Mouse (Mus musculus) neural tube, embryonic 11.5 days (tissue): ENCODE measurements around the gene Fxr2. TPM values are rescaled to one million over a fixed set of nuclear protein-coding genes. Genes with fewer than 3 reads are reported as not detected.

ENCODE experiments used
- ATAC-seq: fragments of 200-750 bp; cut with Nextera tagmentation; 2 replicates; pipeline ENCODE4 v1.8.0; 2017; ENCODE audit warnings: moderate number of reproducible peaks, mild to moderate bottlenecking, moderate TSS enrichment, moderate library complexity; ENCODE audit not compliant: insufficient read depth, low FRiP score, low TSS enrichment
- DNase-seq: peaks from one replicate; pipeline ENCODE4 v3.0.0-alpha.2; 2015; ENCODE audit warnings: low spot score
- H3K27ac ChIP-seq: fragments of 300-500 bp; sonication (generic); 2 replicates; pipeline ENCODE4 v1.5.1; 2014; ENCODE audit warnings: low read depth, mild to moderate bottlenecking, low read length
- H3K27me3 ChIP-seq: fragments of 300-500 bp; sonication (generic); 2 replicates; pipeline ENCODE4 v1.6.1; 2014; ENCODE audit warnings: mild to moderate bottlenecking, low read length, mixed read lengths; ENCODE audit not compliant: control insufficient read depth, insufficient read depth
- H3K36me3 ChIP-seq: fragments of 300-500 bp; sonication (generic); 2 replicates; pipeline ENCODE4 v1.6.1; 2014; ENCODE audit warnings: mild to moderate bottlenecking, low read length, moderate library complexity, mixed read lengths; ENCODE audit not compliant: control insufficient read depth, insufficient read depth
- H3K4me1 ChIP-seq: fragments of 300-500 bp; sonication (generic); 2 replicates; pipeline ENCODE4 v1.6.1; 2014; ENCODE audit warnings: low read length, mixed read lengths; ENCODE audit not compliant: control insufficient read depth, insufficient read depth
- H3K4me2 ChIP-seq: fragments of 300-500 bp; sonication (generic); 2 replicates; pipeline ENCODE4 v1.6.1; 2014; ENCODE audit warnings: low read depth, mild to moderate bottlenecking, moderate library complexity
- H3K4me3 ChIP-seq: fragments of 300-500 bp; sonication (generic); 2 replicates; pipeline ENCODE4 v1.5.1; 2014; ENCODE audit warnings: low read depth, low read length
- H3K9ac ChIP-seq: fragments of 300-500 bp; sonication (generic); 2 replicates; pipeline ENCODE4 v1.6.1; 2014; ENCODE audit warnings: mild to moderate bottlenecking, low read length
- H3K9me3 ChIP-seq: fragments of 300-500 bp; sonication (generic); 2 replicates; pipeline ENCODE4 v1.6.1; 2016; ENCODE audit warnings: low read length; ENCODE audit not compliant: control insufficient read depth
- WGBS: fragments of 180-500 bp; shearing (Covaris S2); extraction: QIAGEN DNeasy Blood & Tissue Kit; methylation state at CpG from one replicate; pipeline ENCODE4 v1.1.7; 2014; 5-methylcytosine and 5-hydroxymethylcytosine counted together
- polyA plus RNA-seq: library from polyadenylated mRNA; unstranded; fragments of >200 nt; fragmentation: Nextera tagmentation; extraction: Ambion mirVana; gene quantifications from 2 replicates; pipeline ENCODE4 v1.2.1, GENCODE M21; 2014

Gene Fxr2
- polyA plus RNA-seq, 1 experiment from 2014 or later: 40.3 TPM

DNA sequence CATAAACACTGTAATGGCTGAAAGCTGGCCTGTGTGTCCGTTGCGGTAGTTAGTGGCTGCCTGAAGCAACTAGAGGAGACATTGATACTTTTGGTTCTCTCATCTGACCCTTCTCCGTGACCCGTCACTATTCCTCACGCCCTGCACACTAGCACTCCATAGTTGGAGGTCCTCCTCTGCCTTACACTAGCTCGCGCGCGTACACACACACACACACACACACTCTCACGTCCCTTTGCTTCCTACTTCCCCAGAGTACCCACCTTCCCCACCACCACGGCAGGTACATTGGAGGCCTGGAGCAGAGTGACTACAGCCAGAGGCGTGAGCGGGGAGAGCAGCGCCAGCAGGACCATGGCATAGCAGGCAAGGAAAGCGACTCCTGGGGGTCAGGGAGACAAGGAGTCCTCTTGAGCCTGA is 24.7 kb downstream of the Fxr2 start:
- DNase-seq (no peak), ATAC-seq (no peak)
- peaks cover 19% of the 10 kb centered on the region for H3K36me3 ChIP-seq
- no peaks in the 10 kb centered on the region for H3K9me3 ChIP-seq
- no peak overlapping the region for H3K4me3 ChIP-seq
- no peak overlapping the region for H3K9ac ChIP-seq
- H3K4me2 ChIP-seq: no peak overlapping the region
- 88% methylated on average over 15 of the region's 15 CpGs for WGBS
- no peaks in the 10 kb centered on the region for H3K27me3 ChIP-seq
- no peak overlapping the region for H3K27ac ChIP-seq
- H3K4me1 ChIP-seq: peaks cover 4% of the 10 kb centered on the region; the same call in 1 of the 2 replicates

- WGBS: 83% methylated on average over 3 of the region's 3 CpGs
- Histone ChIP-seq H3K9ac (peak overlapping the region; percentile 65; the same call in 1 of the 2 replicates), H3K4me2 (peak overlapping the region; percentile 49), H3K4me1 (peaks cover 8% of the 10 kb centered on the region; the same call in 1 of the 2 replicates), H3K27ac (no peak overlapping the region), H3K27me3 (no peaks in the 10 kb centered on the region), H3K36me3 (peaks cover 15% of the 10 kb centered on the region), H3K4me3 (peak overlapping the region; percentile 54), H3K9me3 (no peaks in the 10 kb centered on the region)
- no peak for DNase-seq
- no peak for ATAC-seq
Observed at GRCm38 (mm10) chr11:69661221-69661881, 28.6 kb downstream of the Fxr2 start.

DNA sequence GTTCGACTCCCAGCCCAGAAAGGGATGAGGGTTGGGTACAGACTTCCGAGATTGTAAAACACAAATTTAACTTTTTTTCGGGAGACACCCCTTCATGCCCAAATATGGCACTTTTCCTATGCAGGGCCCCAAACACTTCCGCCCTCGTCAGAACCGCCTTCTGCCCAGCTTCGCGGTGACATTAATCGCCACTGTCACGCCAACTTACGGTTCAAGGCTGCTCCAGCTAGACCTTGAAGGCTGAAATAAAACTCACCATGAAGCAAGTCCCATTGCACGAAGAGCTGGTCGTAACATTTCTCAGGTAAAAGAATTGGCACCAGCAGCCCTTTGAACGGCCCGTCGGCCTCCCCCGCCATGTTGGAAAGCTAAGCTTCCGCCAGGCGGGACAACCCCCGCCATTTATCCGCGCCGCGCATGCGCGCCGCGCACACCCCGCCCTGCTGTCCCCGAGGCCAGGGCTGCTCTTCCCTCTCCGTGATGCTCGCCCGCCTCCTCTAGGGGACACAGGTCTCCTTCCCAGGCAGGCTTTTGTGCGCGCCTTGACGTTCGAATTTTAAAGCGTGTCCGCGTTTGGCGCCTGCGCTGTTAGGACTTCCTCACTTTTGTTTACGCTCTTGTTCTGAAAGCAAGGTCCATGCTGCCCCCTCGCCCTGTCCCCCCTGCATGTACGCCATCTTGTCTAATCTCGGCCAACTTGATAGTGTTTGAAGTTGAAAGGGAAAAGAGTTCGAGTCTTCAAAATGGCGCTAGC is 29.6 kb downstream of the Fxr2 start, which contains the start of gene Mpdu1:
TSS of gene Mpdu1 (minus strand) at position 430 of the 754 bp plus-strand sequence.
- DNase-seq (peak; percentile 98), ATAC-seq (peak; percentile 92)
- H3K4me3 ChIP-seq: peak within 1 kb of the TSS; percentile 54
- H3K9ac ChIP-seq: peak within 1 kb of the TSS; percentile 65
- WGBS: under 1% methylated on average over 48 of the region's 48 CpGs
- peak within 1 kb of the TSS; percentile 92 for H3K27ac ChIP-seq
- H3K4me1 ChIP-seq: peaks cover 8% of the 10 kb centered on the region; the same call in 1 of the 2 replicates
- no peaks in the 10 kb centered on the region for H3K9me3 ChIP-seq
- peaks cover 10% of the 10 kb centered on the region for H3K36me3 ChIP-seq
- no peaks in the 10 kb centered on the region for H3K27me3 ChIP-seq
- peak within 1 kb of the TSS; percentile 49 for H3K4me2 ChIP-seq

DNA sequence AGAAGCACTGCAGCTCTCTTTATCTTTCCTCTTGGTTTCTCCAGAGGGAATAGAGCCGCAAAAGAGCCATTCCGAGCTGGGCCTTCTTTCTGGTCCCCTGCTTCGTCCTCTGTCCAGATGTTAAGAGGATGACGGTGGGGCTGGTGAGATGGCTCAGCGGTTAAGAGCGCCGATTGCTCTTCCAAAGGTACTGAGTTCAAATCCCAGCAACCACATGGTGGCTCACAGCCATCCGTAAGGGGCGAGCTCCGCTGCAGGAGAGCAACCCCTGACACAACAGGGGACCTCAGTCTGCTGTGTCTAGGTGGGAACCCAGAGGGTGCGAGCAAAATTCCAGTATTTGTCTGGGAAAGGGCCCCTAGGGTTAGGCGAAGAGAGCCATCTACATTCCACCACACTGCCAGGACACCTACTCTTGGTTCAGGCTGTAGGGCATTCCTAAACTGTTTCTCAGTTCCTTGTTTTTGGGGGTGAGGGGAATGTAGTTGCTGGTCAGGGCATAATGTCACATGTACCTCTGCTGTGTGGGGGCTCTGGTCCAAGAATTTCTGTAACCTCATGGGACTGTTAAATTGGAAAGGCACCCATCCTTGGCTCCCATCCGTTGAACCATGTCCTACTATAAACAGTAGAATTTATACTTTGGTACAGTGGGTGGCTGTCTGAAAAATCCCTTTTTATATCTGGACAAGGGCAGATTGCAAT is 30.3 kb downstream of the Fxr2 start:
- H3K4me1 ChIP-seq: peaks cover 8% of the 10 kb centered on the region; the same call in 1 of the 2 replicates
- H3K4me2 ChIP-seq: peak overlapping the region; percentile 49
- no peaks in the 10 kb centered on the region for H3K27me3 ChIP-seq
- ATAC-seq (peak; percentile 13; the same call in 1 of the 2 replicates), DNase-seq (no peak)
- H3K27ac ChIP-seq: peak overlapping the region; percentile 92
- H3K9me3 ChIP-seq: no peaks in the 10 kb centered on the region
- peaks cover 17% of the 10 kb centered on the region for H3K36me3 ChIP-seq
- H3K4me3 ChIP-seq: peak overlapping the region; percentile 54
- 70% methylated on average over 13 of the region's 13 CpGs for WGBS
- peak overlapping the region; percentile 65 for H3K9ac ChIP-seq

- no peak overlapping the region for H3K27ac ChIP-seq
- no peaks in the 10 kb centered on the region for H3K27me3 ChIP-seq
- no peak for DNase-seq
- WGBS: 84% methylated on average over 6 of the region's 6 CpGs
- H3K9ac ChIP-seq: no peak overlapping the region
- no peak overlapping the region for H3K4me3 ChIP-seq
- H3K36me3 ChIP-seq: peaks cover 21% of the 10 kb centered on the region
- H3K9me3 ChIP-seq: no peaks in the 10 kb centered on the region
- ATAC-seq: no peak
- H3K4me2 ChIP-seq: no peak overlapping the region
- peaks cover 8% of the 10 kb centered on the region; the same call in 1 of the 2 replicates for H3K4me1 ChIP-seq
Observed at GRCm38 (mm10) chr11:69663795-69664194, 31.0 kb downstream of the Fxr2 start.

DNA sequence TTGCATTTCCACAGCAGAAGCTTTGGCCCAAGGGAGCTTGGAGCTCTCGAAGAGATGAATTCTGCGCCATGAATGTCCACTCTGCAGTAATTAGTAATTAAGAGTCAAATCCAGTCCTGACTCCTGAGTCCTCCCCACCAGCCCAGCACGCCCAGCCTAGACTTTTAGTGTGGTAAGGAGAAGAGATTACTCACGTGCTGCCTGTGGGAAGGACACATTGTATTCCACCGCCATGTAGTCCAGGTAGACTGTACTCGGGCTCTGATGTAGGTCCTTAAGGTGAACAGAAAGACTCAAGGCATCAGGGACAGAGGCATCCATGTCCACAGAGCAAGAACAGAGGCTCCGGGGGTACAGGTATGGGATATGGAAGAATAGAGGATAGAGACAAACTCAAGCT is 32.1 kb downstream of the Fxr2 start:
- Histone ChIP-seq H3K9ac (no peak overlapping the region), H3K4me2 (no peak overlapping the region), H3K36me3 (peaks cover 30% of the 10 kb centered on the region), H3K9me3 (no peaks in the 10 kb centered on the region), H3K4me3 (no peak overlapping the region), H3K4me1 (peaks cover 13% of the 10 kb centered on the region), H3K27me3 (no peaks in the 10 kb centered on the region), H3K27ac (no peak overlapping the region)
- no peak for DNase-seq
- ATAC-seq: no peak
- 95% methylated on average over 7 of the region's 7 CpGs for WGBS

DNA sequence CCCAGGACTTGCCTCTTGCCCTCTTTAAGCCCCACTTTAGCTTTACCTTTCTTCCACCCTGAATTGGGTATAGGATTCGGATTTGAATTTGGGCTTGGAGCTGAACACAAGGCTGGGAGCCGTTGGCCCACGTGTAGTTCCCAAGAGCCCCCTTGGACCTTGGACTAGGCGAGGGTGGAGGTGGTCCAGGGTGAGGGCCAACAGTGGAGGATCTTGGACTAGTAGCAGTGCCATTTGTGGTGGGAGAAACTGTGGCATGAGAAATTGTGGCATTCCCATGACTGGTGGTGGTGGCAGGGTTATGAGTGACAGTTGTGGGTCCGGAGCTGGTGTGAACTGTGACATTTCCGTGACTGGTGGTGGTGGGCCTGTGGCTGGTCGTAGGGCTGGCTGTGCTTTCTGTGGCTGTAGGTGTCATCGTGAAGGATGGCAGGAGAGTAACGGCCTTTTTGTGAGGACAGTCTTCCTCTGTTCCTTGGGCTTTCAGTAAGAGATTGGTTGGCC is 32.7 kb downstream of the Fxr2 start:
- Histone ChIP-seq H3K27ac (no peak overlapping the region), H3K27me3 (no peaks in the 10 kb centered on the region), H3K4me3 (no peak overlapping the region), H3K4me1 (peaks cover 19% of the 10 kb centered on the region), H3K4me2 (no peak overlapping the region), H3K9ac (no peak overlapping the region), H3K36me3 (peaks cover 31% of the 10 kb centered on the region), H3K9me3 (no peaks in the 10 kb centered on the region)
- 82% methylated on average over 9 of the region's 9 CpGs for WGBS
- DNase-seq (no peak), ATAC-seq (no peak)

- Histone ChIP-seq H3K9ac (no peak within 1 kb of the TSS), H3K4me1 (peaks cover 20% of the 10 kb centered on the region), H3K4me2 (no peak within 1 kb of the TSS), H3K4me3 (no peak within 1 kb of the TSS), H3K36me3 (peaks cover 33% of the 10 kb centered on the region), H3K27me3 (no peaks in the 10 kb centered on the region), H3K27ac (no peak within 1 kb of the TSS), H3K9me3 (no peaks in the 10 kb centered on the region)
- ATAC-seq (no peak), DNase-seq (no peak)
- WGBS: 39% methylated on average over 7 of the region's 7 CpGs
Observed at GRCm38 (mm10) chr11:69665961-69666664, 33.3 kb downstream of the Fxr2 start, which contains the start of gene Cd68. Cd68 (minus strand) TSS chr11:69666153.
